Mouse (Mus musculus): ENCODE results near the gene Mroh7. TPM values are rescaled to one million over a fixed set of nuclear protein-coding genes. Genes with fewer than 3 reads are reported as not detected.
"Not testable (repeated sequence)": the region's sequence is repeated elsewhere in the genome, so short reads cannot be mapped to it uniquely, and the experiment has no call there.

Gene Mroh7
- 1 to 10 TPM; 2.3 to 2.9 TPM for total RNA-seq (2021)

DNA sequence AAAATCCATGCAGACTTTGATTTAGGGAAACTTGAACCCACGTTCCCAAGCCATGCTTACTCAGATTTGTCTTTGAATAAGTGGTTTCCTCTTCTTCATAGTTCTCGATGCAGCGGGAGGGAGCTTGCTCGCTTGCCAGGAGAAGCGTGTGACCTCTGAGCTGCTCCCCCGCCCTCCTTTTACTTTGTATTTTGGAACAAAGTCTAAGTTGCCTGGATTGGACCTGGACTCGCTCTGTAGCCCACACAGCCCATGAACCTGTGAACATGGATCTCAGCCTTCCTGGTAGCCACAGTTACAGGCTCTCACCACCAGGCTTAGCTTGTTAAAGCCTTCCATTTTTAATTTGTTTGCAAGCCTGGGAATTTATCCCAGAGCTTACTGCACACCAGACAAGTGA is at the start of gene Mroh7:
TSS of gene Mroh7 (minus strand) at position 112 of the 400 bp plus-strand sequence.
- no peak for DNase-seq (ENCODE audit: low spot score in 2 of 2)
- intact Hi-C loops (cut with DNase I) = no loop called here

GRCm38 (mm10) chr4:106780045-106780444 is 49.3 kb upstream of the Mroh7 start:
- intact Hi-C loops (cut with DNase I) = no loop called here
- peak in 1 of 2 experiments; percentile 28 for DNase-seq (ENCODE audit: low spot score in 2 of 2)

- DNase-seq (ENCODE audit: low spot score in 2 of 2) = peak; percentile 81 to 93
- intact Hi-C loops (cut with DNase I) = no loop called here
These were observed 47.5 kb upstream of the Mroh7 start for GRCm38 (mm10) chr4:106778116-106778788.

GRCm38 (mm10) chr4:106776998-106777397 is 46.3 kb upstream of the Mroh7 start:
- intact Hi-C loops (cut with DNase I) = no loop called here
- DNase-seq (ENCODE audit: low spot score in 2 of 2) = peak; percentile 76 to 85

GRCm38 (mm10) chr4:106775767-106776166 is 45.0 kb upstream of the Mroh7 start:
- intact Hi-C loops (cut with DNase I); DNase-seq (ENCODE audit: low spot score in 2 of 2): not testable (repeated sequence)

DNA sequence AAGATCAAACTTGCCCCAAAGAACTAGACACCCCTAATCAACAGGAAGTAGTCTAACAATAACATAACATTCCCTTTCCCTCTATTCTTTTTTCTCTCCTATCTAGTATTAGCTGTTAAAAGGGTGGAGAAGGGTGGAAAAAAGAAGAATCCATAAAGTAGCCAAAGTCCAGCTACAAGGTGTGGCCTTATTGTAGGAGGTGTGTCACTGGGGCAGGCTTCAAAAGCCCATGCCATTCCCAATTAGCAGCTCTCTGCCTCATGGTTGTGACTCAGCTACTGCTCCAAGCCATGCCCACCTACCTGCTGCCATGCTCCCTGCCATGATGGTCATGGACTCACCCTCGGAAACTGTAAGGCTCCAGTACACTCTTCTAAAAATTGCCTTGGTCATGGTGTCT is 41.8 kb upstream of the Mroh7 start:
- DNase-seq (ENCODE audit: low spot score in 2 of 2) = no peak
- intact Hi-C loops (cut with DNase I) = no loop called here

GRCm38 (mm10) chr4:106769306-106769705 is 38.6 kb upstream of the Mroh7 start:
- intact Hi-C loops (cut with DNase I) = no loop called here
- no peak for DNase-seq (ENCODE audit: low spot score in 2 of 2)

- no peak for DNase-seq (ENCODE audit: low spot score in 2 of 2)
These were observed 33.4 kb upstream of the Mroh7 start for GRCm38 (mm10) chr4:106764166-106764565.

GRCm38 (mm10) chr4:106751726-106752125 is 21.0 kb upstream of the Mroh7 start:
- DNase-seq (ENCODE audit: low spot score in 2 of 2) = no peak
- intact Hi-C loops (cut with DNase I) = no loop called here

More at GRCm38 (mm10) chr4:106764166-106764565, 33.4 kb upstream of the Mroh7 start:
- intact Hi-C loops (cut with DNase I) = no loop called here

- intact Hi-C loops (cut with DNase I) = no loop called here
- peak; percentile 71 to 88 for DNase-seq (ENCODE audit: low spot score in 2 of 2)
These were observed 19.0 kb upstream of the Mroh7 start for GRCm38 (mm10) chr4:106749699-106750098.

DNA sequence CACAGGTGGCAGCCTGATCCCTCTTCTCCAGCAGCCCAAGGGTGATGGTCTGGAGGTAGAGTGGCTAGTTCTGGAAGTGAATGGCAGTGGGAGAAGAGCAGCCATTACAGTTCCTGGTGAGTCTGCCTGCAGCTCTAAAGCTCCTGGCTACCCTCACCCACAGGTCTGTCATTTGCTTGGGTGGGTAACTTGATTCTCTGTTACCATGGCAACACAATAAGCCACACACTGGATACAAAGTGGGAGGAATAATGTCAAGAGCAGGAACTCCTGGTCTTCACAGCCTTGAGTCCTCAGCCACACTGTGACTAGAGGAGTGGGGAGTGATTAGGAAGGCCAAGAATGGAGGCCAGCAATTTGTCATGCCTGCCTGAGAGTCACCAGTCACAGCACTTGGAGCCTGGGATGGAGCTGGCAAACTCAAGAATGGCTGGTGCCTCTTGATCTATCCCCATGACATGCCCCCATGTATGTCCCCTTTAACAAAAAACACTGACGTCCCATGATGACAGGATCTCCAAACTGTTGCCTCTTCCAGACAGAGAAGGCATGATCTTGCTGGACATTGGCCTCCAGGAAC is 16.4 kb upstream of the Mroh7 start:
- intact Hi-C loops (cut with DNase I) = no loop called here
- DNase-seq (ENCODE audit: low spot score in 2 of 2) = peak in 1 of 2 experiments; percentile 8

DNA sequence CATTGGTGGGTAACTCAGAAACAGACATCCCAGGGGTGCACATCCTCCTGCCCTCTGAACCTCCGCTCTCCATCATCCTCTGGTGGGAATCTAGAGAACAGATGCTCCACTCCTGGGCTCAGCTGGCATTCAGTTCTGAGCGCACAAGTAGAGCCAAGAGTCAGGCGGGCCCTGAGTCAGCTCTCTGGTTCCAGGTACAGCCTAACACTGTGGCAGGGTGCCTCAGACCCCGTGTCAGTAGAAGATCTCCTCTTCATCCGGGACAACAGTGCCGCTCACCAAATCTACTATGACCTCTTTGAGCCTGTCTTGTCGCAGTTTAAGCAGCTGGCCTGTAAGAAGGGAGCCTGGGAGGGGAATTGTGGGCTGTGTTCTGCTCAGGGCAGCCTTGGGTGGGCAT is 15.1 kb upstream of the Mroh7 start:
- DNase-seq (ENCODE audit: low spot score in 2 of 2) = no peak
- intact Hi-C loops (cut with DNase I) = no loop called here

- DNase-seq (ENCODE audit: low spot score in 2 of 2) = no peak
- intact Hi-C loops (cut with DNase I) = no loop called here
These were observed 7.2 kb upstream of the Mroh7 start for GRCm38 (mm10) chr4:106737904-106738303.

GRCm38 (mm10) chr4:106736884-106737283 is 6.2 kb upstream of the Mroh7 start:
- intact Hi-C loops (cut with DNase I) = not testable (repeated sequence)

DNA sequence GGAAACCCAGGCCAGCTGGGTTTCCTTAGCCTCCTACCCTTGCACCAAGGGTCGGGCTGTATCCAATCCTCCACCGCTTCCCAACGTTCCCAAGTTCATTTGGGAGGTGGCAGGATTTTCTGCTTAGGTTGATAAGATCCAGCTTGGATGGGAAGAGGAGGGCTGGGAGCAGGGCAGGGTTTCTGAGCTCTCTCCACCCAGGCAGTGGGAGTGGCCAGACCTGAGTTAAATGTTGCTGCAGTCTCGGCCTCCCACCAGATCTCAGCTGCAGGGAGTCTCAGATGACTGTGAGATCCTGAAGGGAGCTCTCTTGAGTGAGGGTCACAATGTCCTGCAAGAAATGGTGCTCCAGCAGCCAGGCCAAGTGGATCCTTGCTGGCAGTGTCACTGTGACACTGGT is 2.9 kb upstream of the Mroh7 start, which contains the start of gene Fam151a:
TSS of gene Fam151a (plus strand) at position 254 of the 400 bp plus-strand sequence.
- intact Hi-C loops (cut with DNase I) = no loop called here
- DNase-seq (ENCODE audit: low spot score in 2 of 2) = no peak

More at GRCm38 (mm10) chr4:106736884-106737283, 6.2 kb upstream of the Mroh7 start:
- DNase-seq (ENCODE audit: low spot score in 2 of 2) = not testable (repeated sequence)

- intact Hi-C loops (cut with DNase I) = no loop called here
- no peak for DNase-seq (ENCODE audit: low spot score in 2 of 2)
These were observed 10.1 kb downstream of the Mroh7 start for GRCm38 (mm10) chr4:106720631-106721030.

DNA sequence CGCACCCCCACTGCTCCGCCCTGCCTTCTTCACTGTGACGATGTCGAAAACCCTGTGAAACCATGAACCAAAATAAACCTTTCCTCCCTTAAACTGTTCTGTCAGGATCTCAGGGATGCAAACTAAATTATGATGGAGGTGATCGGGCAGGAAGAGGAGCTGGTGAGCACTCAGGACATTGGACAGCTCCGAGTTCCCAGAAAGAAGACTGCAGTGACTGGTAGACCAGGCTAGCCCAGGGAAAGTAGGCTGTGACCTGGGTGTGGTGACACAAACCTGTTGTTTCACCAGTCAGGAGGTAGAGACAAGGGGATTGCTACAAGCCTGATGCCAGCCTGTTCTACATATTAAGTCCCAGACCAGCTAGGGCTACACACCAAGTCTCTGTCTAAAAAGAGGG is 17.1 kb downstream of the Mroh7 start:
- intact Hi-C loops (cut with DNase I) = no loop called here
- no peak for DNase-seq (ENCODE audit: low spot score in 2 of 2)

GRCm38 (mm10) chr4:106708408-106708807 is 22.3 kb downstream of the Mroh7 start:
- intact Hi-C loops (cut with DNase I) = loop anchor here (1.0 kb wide), 2 partner anchors 77 to 94 kb away; no protein-coding TSS in a partner anchor
- DNase-seq (ENCODE audit: low spot score in 2 of 2) = peak; percentile 75 to 80

GRCm38 (mm10) chr4:106707957-106708356 is 22.8 kb downstream of the Mroh7 start:
- intact Hi-C loops (cut with DNase I) = loop anchor here (1.0 kb wide), 2 partner anchors 77 to 94 kb away; no protein-coding TSS in a partner anchor
- DNase-seq (ENCODE audit: low spot score in 2 of 2) = no peak

DNA sequence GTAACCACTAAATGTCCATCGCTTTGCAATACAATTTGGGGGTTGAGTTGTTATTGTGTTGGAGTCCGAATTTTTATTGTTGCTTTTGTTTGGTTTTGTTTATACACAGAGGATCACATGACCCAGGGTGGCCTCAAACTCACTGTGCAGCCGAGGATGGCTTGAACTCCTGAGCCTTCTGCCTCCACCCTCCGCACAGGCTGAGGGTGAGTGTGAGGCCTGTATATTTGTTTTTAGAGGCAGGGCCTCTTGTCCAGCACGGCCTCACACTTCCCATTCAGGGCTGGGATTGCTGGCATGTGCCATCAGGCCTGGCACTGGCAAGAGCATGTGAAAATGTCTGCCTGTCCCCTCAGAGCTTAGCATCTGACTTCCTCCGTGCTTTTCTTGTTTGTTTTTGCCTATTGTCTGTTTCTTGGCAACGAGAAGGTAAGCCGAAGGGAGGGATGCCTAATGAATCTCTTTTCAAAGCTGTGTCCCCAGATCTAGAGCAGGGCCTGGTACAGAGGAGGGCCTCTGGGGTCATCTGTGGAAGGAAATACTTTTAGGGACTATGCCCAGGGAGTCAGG is 25.5 kb downstream of the Mroh7 start:
- no peak for DNase-seq (ENCODE audit: low spot score in 2 of 2)
- intact Hi-C loops (cut with DNase I) = no loop called here

DNA sequence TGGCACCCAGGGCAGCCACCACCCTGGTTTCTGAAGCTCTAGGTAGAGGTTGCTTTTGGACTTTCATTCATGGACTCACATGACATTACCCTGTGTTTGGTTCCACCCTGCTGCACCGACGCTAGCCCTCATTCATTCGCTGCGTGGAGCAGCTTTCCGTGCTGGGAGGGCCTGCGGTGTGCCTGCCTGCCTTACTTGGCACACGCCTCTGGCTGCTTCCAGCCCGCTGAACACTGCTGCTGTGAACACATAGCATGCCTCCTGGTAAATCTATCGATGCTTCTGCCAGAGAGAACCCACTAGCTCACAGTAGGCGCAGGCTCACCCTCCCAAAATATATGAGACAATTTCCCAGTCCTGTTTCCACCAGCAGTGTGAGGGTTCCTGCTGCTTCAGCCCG is 26.3 kb downstream of the Mroh7 start:
- intact Hi-C loops (cut with DNase I) = loop anchor here (1.0 kb wide), 1 partner anchor 74 kb away; no protein-coding TSS in a partner anchor
- DNase-seq (ENCODE audit: low spot score in 2 of 2) = peak; percentile 62 to 84

Measured in left cerebral cortex, postnatal 25 days (tissue).